Mouse (Mus musculus): ENCODE measurements at regions not wholly inside any gene's neighbourhood (a gene's known extent, or its start where the extent isn't known, plus 50 kb on each side); places are given as distances from the start of the nearest gene placed in this dataset.
A peak's percentile ranks its signal among the peaks of the same experiment; 100 is the strongest.

DNA sequence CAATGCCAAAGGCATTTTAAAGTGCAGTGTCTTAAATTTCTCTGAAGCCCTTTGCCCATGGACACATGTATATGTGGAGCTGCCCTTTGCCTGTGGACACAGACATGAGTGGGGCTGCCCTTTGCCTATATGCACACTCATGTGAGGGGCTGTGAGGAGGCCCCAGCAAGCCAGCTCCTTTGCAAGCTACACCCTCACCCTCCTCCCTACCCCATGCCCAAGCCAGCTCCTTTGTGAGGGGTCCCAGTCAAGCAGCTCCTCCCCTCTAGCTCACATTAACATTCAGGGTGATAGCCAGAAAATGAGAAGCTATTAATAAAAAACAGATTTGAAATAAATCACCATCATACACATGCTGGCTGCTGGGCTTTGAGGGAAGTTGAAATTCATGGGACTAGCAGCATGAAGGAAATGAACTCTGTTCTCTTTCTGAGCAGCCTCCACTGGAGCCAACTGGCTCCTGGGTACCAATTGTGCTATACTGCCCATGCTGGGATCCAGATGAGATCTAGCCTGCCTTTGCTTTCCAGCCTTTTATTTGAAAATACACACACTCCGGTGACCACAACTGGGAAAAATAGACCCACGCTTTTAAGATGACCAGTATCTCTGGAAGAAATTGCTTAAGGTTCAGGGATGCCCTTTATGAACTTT, 151.4 kb downstream of the Abcc12 start:
- WGBS: 90% methylated on average over 2 of the region's 2 CpGs
- H3K4me1 ChIP-seq (ENCODE audit: control insufficient read depth, insufficient read depth, low read length): no peaks in the 10 kb centered on the region; the same call in 1 of the 2 replicates
- DNase-seq: no peak
- TF ChIP-seq CTCF (IDR thresholded peaks at IDR 0.05; ENCODE audit: borderline replicate concordance, insufficient read depth, low read depth, low read length) (no peak), POLR2A (IDR thresholded peaks at IDR 0.05; ENCODE audit: borderline replicate concordance, insufficient read depth, low read length) (no peak)
- no peaks in the 10 kb centered on the region for H3K27me3 ChIP-seq (ENCODE audit: control insufficient read depth, insufficient read depth, low read length)
- H3K27ac ChIP-seq (ENCODE audit: insufficient read depth, low read length): no peak overlapping the region
- no peak overlapping the region for H3K4me3 ChIP-seq (replicated peaks; ENCODE audit: insufficient read depth, low read depth, low read length)

DNA sequence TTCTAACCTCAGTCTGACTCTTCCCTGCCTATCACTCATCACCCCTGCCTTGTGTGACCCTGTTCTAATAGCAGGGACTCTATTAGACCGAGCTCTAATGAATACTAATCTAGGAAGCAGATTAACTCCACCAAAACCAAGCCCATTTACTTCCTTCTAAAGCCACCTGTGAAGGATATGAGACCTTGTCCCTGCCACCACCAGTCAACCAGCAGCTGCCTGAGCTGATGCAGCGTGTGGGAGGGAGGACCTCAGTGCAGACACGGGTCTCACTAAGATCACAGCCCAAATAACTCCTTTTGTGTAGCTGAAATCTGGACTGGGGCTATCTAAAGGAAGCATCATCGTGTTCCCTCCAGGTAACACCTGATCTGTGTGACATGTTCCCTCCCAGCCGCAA, 152.4 kb downstream of the Abcc12 start:
- WGBS: 73% methylated on average over 5 of the region's 5 CpGs
- no peaks in the 10 kb centered on the region for H3K27me3 ChIP-seq (ENCODE audit: control insufficient read depth, insufficient read depth, low read length)
- H3K27ac ChIP-seq (ENCODE audit: insufficient read depth, low read length): no peak overlapping the region
- TF ChIP-seq POLR2A (IDR thresholded peaks at IDR 0.05; ENCODE audit: borderline replicate concordance, insufficient read depth, low read length) (no peak), CTCF (IDR thresholded peaks at IDR 0.05; ENCODE audit: borderline replicate concordance, insufficient read depth, low read depth, low read length) (no peak)
- no peak overlapping the region for H3K4me3 ChIP-seq (replicated peaks; ENCODE audit: insufficient read depth, low read depth, low read length)
- no peak for DNase-seq
- no peaks in the 10 kb centered on the region; the same call in 1 of the 2 replicates for H3K4me1 ChIP-seq (ENCODE audit: control insufficient read depth, insufficient read depth, low read length)

DNA sequence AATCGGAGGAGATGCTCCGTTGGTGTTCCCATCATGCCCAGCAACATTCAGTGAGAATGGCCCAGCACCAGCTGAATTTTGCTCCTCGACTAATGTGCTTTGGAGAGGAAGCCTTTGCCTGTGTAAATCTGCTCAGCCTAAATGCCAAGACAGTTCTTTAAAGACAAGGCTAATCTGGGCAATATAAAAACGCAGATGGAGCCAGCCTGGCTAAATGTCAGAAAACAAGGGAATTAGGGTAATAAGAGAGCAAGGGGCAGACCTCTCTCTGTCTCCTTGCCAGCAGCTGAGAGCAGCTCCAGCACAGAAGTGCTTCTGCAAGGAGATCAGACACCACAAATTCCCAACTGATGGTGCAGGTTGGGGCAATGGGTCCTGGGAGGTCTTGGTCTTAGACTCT, 154.4 kb downstream of the Abcc12 start:
- TF ChIP-seq CTCF (IDR thresholded peaks at IDR 0.05; ENCODE audit: borderline replicate concordance, insufficient read depth, low read depth, low read length): no peak
- no peak for TF ChIP-seq POLR2A (IDR thresholded peaks at IDR 0.05; ENCODE audit: borderline replicate concordance, insufficient read depth, low read length)
- peak in 1 of 2 experiments; percentile 43 for DNase-seq
- WGBS: 15% methylated on average over 4 of the region's 4 CpGs
- Histone ChIP-seq H3K4me1 (ENCODE audit: control insufficient read depth, insufficient read depth, low read length) (no peaks in the 10 kb centered on the region; the same call in 1 of the 2 replicates), H3K27me3 (ENCODE audit: control insufficient read depth, insufficient read depth, low read length) (no peaks in the 10 kb centered on the region), H3K27ac (ENCODE audit: insufficient read depth, low read length) (no peak overlapping the region), H3K4me3 (replicated peaks; ENCODE audit: insufficient read depth, low read depth, low read length) (no peak overlapping the region)

DNA sequence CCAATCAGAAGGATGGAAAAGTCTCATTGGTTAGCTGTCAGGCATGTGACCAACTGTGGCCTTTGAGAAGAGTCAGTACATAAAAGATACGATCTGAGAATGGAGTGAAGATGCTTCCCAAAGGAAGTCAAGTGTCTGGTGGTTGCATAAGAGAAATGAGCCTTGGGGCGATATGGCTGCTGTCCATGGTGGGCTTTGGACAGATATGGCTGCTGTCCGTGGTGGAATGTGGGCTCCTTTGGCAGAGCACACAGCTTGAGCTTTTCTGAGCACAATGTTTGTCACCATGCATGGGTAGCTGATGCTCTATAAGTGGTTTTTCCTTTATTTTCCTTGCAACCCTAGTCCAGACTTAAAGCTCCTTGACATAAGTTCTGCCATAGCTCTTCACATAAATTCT, 155.1 kb downstream of the Abcc12 start:
- 87% methylated on average over 3 of the region's 3 CpGs for WGBS
- Histone ChIP-seq H3K4me1 (ENCODE audit: control insufficient read depth, insufficient read depth, low read length) (no peaks in the 10 kb centered on the region; the same call in 1 of the 2 replicates), H3K4me3 (replicated peaks; ENCODE audit: insufficient read depth, low read depth, low read length) (no peak overlapping the region), H3K27me3 (ENCODE audit: control insufficient read depth, insufficient read depth, low read length) (no peaks in the 10 kb centered on the region), H3K27ac (ENCODE audit: insufficient read depth, low read length) (no peak overlapping the region)
- TF ChIP-seq CTCF (IDR thresholded peaks at IDR 0.05; ENCODE audit: borderline replicate concordance, insufficient read depth, low read depth, low read length): no peak
- no peak for TF ChIP-seq POLR2A (IDR thresholded peaks at IDR 0.05; ENCODE audit: borderline replicate concordance, insufficient read depth, low read length)
- DNase-seq: no peak

DNA sequence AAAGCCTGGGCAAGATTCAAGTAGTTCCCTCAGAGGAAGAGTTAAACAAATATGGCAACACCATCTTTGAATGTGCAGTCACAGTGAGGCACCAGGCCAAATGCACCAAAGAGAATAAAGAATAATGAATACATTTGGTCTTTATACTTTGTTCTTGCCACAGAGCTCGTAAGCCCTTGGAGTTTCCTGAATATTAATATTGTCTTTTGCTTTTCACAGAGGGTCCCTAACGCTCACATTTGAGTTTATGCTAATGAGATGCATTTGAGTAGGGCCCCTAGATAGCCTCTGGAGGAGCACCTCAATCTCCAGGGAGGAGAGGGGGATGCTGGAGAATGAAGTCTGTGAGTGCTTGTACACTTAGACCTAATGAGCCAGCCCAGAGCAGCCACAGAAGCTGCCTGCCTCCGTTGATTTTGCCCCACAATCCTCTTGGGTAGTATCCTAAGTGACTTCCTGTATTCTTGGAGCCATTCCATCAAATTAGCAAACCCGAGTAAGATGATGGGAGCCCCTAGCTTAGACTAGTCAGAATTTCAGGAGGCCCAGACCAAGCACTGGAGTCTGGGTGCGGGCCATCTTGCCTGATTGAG, 161.3 kb downstream of the Abcc12 start:
- H3K4me3 ChIP-seq (replicated peaks; ENCODE audit: insufficient read depth, low read depth, low read length): no peak overlapping the region
- no peak for DNase-seq
- H3K27ac ChIP-seq (ENCODE audit: insufficient read depth, low read length): no peak overlapping the region
- H3K4me1 ChIP-seq (ENCODE audit: control insufficient read depth, insufficient read depth, low read length): no peaks in the 10 kb centered on the region
- no peaks in the 10 kb centered on the region for H3K27me3 ChIP-seq (ENCODE audit: control insufficient read depth, insufficient read depth, low read length)
- no peak for TF ChIP-seq CTCF (IDR thresholded peaks at IDR 0.05; ENCODE audit: borderline replicate concordance, insufficient read depth, low read depth, low read length)
- no peak for TF ChIP-seq POLR2A (IDR thresholded peaks at IDR 0.05; ENCODE audit: borderline replicate concordance, insufficient read depth, low read length)
- 67% methylated on average over 5 of the region's 5 CpGs for WGBS

DNA sequence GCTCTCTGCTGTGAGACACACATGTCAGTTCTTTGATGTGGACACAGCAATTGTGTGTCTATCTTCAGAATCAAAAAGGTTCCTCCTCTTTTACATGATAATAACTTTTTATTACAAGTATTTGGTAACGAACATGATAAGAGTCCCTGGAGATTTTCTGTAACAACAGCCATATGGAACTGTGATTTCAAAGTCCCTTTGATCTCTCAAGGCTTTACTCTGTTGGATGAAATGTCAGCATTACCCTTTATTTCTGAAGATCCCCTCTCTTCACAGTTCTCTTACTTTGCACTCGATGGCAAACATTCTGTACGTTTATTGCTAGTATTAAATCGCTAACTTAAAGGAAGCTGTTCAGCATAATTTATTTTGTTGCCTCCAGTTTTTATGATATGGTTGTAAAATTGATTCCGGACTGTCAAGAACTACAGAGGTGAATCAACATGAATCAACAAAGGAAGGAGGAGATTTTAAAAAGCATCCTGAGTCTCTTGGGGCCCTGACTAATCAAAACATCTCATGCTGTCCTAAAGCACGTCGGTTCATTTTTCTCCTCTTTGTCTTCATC, 162.0 kb downstream of the Abcc12 start:
- no peak for DNase-seq
- 59% methylated on average over 7 of the region's 7 CpGs for WGBS
- TF ChIP-seq CTCF (IDR thresholded peaks at IDR 0.05; ENCODE audit: borderline replicate concordance, insufficient read depth, low read depth, low read length) (no peak), POLR2A (IDR thresholded peaks at IDR 0.05; ENCODE audit: borderline replicate concordance, insufficient read depth, low read length) (no peak)
- Histone ChIP-seq H3K27ac (ENCODE audit: insufficient read depth, low read length) (no peak overlapping the region), H3K27me3 (ENCODE audit: control insufficient read depth, insufficient read depth, low read length) (no peaks in the 10 kb centered on the region), H3K4me3 (replicated peaks; ENCODE audit: insufficient read depth, low read depth, low read length) (no peak overlapping the region), H3K4me1 (ENCODE audit: control insufficient read depth, insufficient read depth, low read length) (no peaks in the 10 kb centered on the region)

DNA sequence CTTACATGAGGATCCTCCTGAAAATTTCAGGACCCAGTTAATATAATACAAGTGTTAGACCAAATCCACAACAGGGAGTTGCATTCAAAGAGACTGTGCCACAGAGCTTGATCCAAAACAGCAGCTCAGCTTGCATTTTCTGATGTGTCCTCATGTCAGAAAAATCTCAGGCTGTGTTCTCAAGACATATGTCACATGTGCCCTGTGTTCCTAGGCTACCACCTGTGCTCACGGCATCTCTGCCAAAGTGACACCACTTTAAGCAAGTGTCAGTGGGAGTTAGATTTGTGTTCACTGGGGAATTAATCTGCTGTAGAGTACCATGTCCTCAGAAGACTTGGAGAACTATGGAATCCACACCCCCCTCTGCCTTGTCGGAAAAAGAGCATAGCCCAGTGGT, 165.3 kb downstream of the Abcc12 start:
- H3K4me1 ChIP-seq (ENCODE audit: control insufficient read depth, insufficient read depth, low read length): no peaks in the 10 kb centered on the region
- no peak overlapping the region for H3K4me3 ChIP-seq (replicated peaks; ENCODE audit: insufficient read depth, low read depth, low read length)
- TF ChIP-seq POLR2A (IDR thresholded peaks at IDR 0.05; ENCODE audit: borderline replicate concordance, insufficient read depth, low read length): no peak
- no peak overlapping the region for H3K27ac ChIP-seq (ENCODE audit: insufficient read depth, low read length)
- 68% methylated on average over 2 of the region's 2 CpGs for WGBS
- no peaks in the 10 kb centered on the region for H3K27me3 ChIP-seq (ENCODE audit: control insufficient read depth, insufficient read depth, low read length)
- DNase-seq: no peak

DNA sequence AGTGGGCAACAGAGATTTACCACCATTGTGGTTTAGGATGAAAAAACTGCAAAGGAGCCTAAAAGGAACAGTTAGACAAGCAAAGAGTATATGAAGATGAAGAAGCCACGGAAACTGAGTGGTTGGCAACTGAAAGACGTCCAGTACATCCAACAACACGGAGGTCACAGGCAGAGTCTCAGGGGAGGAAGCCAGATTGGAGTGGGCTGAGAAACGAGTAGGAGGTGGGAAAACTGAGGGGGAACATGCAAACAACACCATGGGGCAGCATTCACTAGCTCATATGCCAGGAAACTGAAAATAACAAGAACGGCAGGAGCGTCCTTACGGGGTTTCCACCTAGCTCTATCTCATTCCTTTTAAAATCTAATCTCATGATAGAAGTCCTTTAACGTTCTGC, 169.3 kb downstream of the Abcc12 start:
- WGBS: 57% methylated on average over 8 of the region's 8 CpGs
- H3K27ac ChIP-seq (ENCODE audit: insufficient read depth, low read length): no peak overlapping the region
- no peak for DNase-seq
- peaks cover 3% of the 10 kb centered on the region; the same call in 1 of the 2 replicates for H3K4me1 ChIP-seq (ENCODE audit: control insufficient read depth, insufficient read depth, low read length)
- no peak overlapping the region for H3K4me3 ChIP-seq (replicated peaks; ENCODE audit: insufficient read depth, low read depth, low read length)
- TF ChIP-seq POLR2A (IDR thresholded peaks at IDR 0.05; ENCODE audit: borderline replicate concordance, insufficient read depth, low read length): no peak
- no peak for TF ChIP-seq CTCF (IDR thresholded peaks at IDR 0.05; ENCODE audit: borderline replicate concordance, insufficient read depth, low read depth, low read length)
- H3K27me3 ChIP-seq (ENCODE audit: control insufficient read depth, insufficient read depth, low read length): no peaks in the 10 kb centered on the region

Measured in cerebellum, adult 2 months (tissue).